Mouse (Mus musculus): Measurements from ENCODE around the gene Fbxo36. TPM values are rescaled to one million over a fixed set of nuclear protein-coding genes. Genes with fewer than 3 reads are reported as not detected.

The Fbxo36 gene
- polyA plus RNA-seq, 1 experiment: not detected

DNA sequence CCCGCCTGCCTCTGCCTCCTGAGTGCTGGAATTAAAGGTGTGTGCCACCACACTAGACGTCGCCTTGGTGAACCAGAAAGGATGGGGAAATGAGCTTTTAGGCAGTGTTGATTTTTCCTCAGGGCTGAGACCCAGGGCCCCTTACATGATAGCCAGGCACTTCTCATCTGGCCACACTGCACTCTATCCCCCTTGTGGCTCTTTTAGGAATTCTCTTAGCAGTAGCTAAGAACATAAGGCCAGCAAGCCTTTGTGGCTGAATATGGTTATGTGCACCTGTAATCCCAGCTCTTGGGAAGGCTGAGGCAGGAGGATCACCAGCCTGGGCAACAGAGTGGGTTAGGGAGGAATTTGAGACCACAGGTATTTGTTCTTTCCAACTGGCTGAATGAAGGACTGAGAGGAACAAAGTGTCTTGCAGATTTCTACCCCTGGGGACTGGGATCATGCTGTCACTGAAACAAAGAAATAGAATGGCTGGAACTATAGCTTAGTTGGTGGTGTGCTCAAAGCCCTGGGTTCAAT, 27.1 kb downstream of the Fbxo36 start:
- H3K4me1 ChIP-seq (ENCODE audit: control insufficient read depth, insufficient read depth, low read length): no peaks in the 10 kb centered on the region
- 96% methylated on average over 3 of the region's 3 CpGs for whole genome bisulfite sequencing
- TF ChIP-seq CTCF (IDR thresholded peaks at IDR 0.05; ENCODE audit: insufficient read depth, low read depth, low read length): no peak
- no peak for TF ChIP-seq POLR2A (IDR thresholded peaks at IDR 0.05; ENCODE audit: insufficient read depth, low read depth, low read length)
- no peak overlapping the region for H3K27ac ChIP-seq (ENCODE audit: insufficient read depth, low read depth, low read length)
- H3K4me3 ChIP-seq (ENCODE audit: insufficient read depth, low read depth, low read length): no peak overlapping the region

GRCm38 (mm10) chr1:84868311-84868710, 28.7 kb downstream of the Fbxo36 start:
- no peak overlapping the region for H3K27ac ChIP-seq (ENCODE audit: insufficient read depth, low read depth, low read length)
- H3K4me3 ChIP-seq (ENCODE audit: insufficient read depth, low read depth, low read length): no peak overlapping the region
- no peaks in the 10 kb centered on the region for H3K4me1 ChIP-seq (ENCODE audit: control insufficient read depth, insufficient read depth, low read length)
- TF ChIP-seq CTCF (IDR thresholded peaks at IDR 0.05; ENCODE audit: insufficient read depth, low read depth, low read length): no peak
- TF ChIP-seq POLR2A (IDR thresholded peaks at IDR 0.05; ENCODE audit: insufficient read depth, low read depth, low read length): no peak

GRCm38 (mm10) chr1:84868841-84869240, 29.2 kb downstream of the Fbxo36 start:
- Histone ChIP-seq H3K4me1 (ENCODE audit: control insufficient read depth, insufficient read depth, low read length) (no peaks in the 10 kb centered on the region), H3K27ac (ENCODE audit: insufficient read depth, low read depth, low read length) (no peak overlapping the region), H3K4me3 (ENCODE audit: insufficient read depth, low read depth, low read length) (no peak overlapping the region)
- TF ChIP-seq CTCF (IDR thresholded peaks at IDR 0.05; ENCODE audit: insufficient read depth, low read depth, low read length) (no peak), POLR2A (IDR thresholded peaks at IDR 0.05; ENCODE audit: insufficient read depth, low read depth, low read length) (no peak)
- 80% methylated on average over 4 of the region's 4 CpGs for WGBS

GRCm38 (mm10) chr1:84869498-84869897, 29.9 kb downstream of the Fbxo36 start:
- Histone ChIP-seq H3K4me3 (ENCODE audit: insufficient read depth, low read depth, low read length) (no peak overlapping the region), H3K4me1 (ENCODE audit: control insufficient read depth, insufficient read depth, low read length) (no peaks in the 10 kb centered on the region), H3K27ac (ENCODE audit: insufficient read depth, low read depth, low read length) (no peak overlapping the region)
- TF ChIP-seq CTCF (IDR thresholded peaks at IDR 0.05; ENCODE audit: insufficient read depth, low read depth, low read length) (no peak), POLR2A (IDR thresholded peaks at IDR 0.05; ENCODE audit: insufficient read depth, low read depth, low read length) (no peak)
- 53% methylated on average over 7 of the region's 7 CpGs for WGBS

- 71% methylated on average over 6 of the region's 6 CpGs for WGBS
- TF ChIP-seq POLR2A (IDR thresholded peaks at IDR 0.05; ENCODE audit: insufficient read depth, low read depth, low read length) (no peak), CTCF (IDR thresholded peaks at IDR 0.05; ENCODE audit: insufficient read depth, low read depth, low read length) (no peak)
- H3K4me1 ChIP-seq (ENCODE audit: control insufficient read depth, insufficient read depth, low read length): no peaks in the 10 kb centered on the region
- H3K4me3 ChIP-seq (ENCODE audit: insufficient read depth, low read depth, low read length): no peak overlapping the region
- no peak overlapping the region for H3K27ac ChIP-seq (ENCODE audit: insufficient read depth, low read depth, low read length)
These were observed 31.5 kb downstream of the Fbxo36 start for GRCm38 (mm10) chr1:84871131-84871530.

- H3K4me3 ChIP-seq (ENCODE audit: insufficient read depth, low read depth, low read length): no peak overlapping the region
- H3K27ac ChIP-seq (ENCODE audit: insufficient read depth, low read depth, low read length): no peak overlapping the region
- no peak for TF ChIP-seq CTCF (IDR thresholded peaks at IDR 0.05; ENCODE audit: insufficient read depth, low read depth, low read length)
- TF ChIP-seq POLR2A (IDR thresholded peaks at IDR 0.05; ENCODE audit: insufficient read depth, low read depth, low read length): no peak
- WGBS: 66% methylated on average over 3 of the region's 3 CpGs
- H3K4me1 ChIP-seq (ENCODE audit: control insufficient read depth, insufficient read depth, low read length): no peaks in the 10 kb centered on the region
These were observed 32.5 kb downstream of the Fbxo36 start for GRCm38 (mm10) chr1:84872105-84872504.

DNA sequence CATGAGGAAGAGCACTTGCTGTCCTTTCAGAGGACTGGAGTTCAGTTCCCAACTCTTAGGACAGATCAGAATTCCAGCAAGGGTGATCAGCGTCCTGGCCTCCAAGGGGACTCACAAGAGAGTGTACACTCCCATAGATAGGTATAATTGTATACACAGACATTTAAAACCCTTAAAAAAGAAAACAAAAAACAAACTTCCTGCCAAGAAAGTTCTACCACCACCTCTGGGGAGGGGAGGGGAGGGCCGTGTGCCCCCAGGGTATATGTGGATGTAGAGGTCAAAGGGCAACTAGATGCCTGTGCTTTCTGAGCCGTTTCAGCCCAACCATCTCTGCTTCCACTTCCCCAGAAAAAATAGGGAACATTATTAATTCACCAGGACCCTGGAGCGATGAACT, 33.3 kb downstream of the Fbxo36 start:
- WGBS: 75% methylated on average over 4 of the region's 4 CpGs
- Histone ChIP-seq H3K4me1 (ENCODE audit: control insufficient read depth, insufficient read depth, low read length) (no peaks in the 10 kb centered on the region), H3K4me3 (ENCODE audit: insufficient read depth, low read depth, low read length) (no peak overlapping the region), H3K27ac (ENCODE audit: insufficient read depth, low read depth, low read length) (no peak overlapping the region)
- TF ChIP-seq POLR2A (IDR thresholded peaks at IDR 0.05; ENCODE audit: insufficient read depth, low read depth, low read length) (no peak), CTCF (IDR thresholded peaks at IDR 0.05; ENCODE audit: insufficient read depth, low read depth, low read length) (no peak)

DNA sequence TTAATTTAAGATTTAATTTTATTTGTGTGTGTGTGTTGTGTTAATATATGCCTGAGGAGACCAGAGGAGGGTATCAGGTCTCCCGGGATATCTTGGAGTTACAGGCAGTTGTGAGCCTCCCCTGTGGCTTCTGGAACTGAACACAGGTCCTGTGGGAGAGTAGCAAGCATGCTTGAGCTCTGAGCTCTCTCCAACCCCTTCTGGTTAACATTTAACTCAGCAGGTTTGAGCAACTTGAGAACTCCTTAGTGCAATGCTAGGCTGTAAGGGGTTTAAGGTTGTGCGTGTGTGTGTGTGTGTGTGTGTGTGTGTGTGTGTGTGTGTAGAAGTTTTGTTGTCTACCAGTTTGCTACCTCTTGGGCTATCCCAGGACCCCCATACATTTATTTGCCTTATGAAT, 37.9 kb downstream of the Fbxo36 start:
- TF ChIP-seq POLR2A (IDR thresholded peaks at IDR 0.05; ENCODE audit: insufficient read depth, low read depth, low read length) (no peak), CTCF (IDR thresholded peaks at IDR 0.05; ENCODE audit: insufficient read depth, low read depth, low read length) (no peak)
- Histone ChIP-seq H3K27ac (ENCODE audit: insufficient read depth, low read depth, low read length) (no peak overlapping the region), H3K4me1 (ENCODE audit: control insufficient read depth, insufficient read depth, low read length) (peaks cover 9% of the 10 kb centered on the region), H3K4me3 (ENCODE audit: insufficient read depth, low read depth, low read length) (no peak overlapping the region)
- WGBS: 94% methylated on average over 2 of the region's 2 CpGs

GRCm38 (mm10) chr1:84879571-84880120, 40.0 kb downstream of the Fbxo36 start:
- 95% methylated on average over 8 of the region's 8 CpGs for WGBS
- Histone ChIP-seq H3K4me1 (ENCODE audit: control insufficient read depth, insufficient read depth, low read length) (peaks cover 17% of the 10 kb centered on the region), H3K27ac (ENCODE audit: insufficient read depth, low read depth, low read length) (no peak overlapping the region), H3K4me3 (ENCODE audit: insufficient read depth, low read depth, low read length) (no peak overlapping the region)
- no peak for TF ChIP-seq POLR2A (IDR thresholded peaks at IDR 0.05; ENCODE audit: insufficient read depth, low read depth, low read length)
- TF ChIP-seq CTCF (IDR thresholded peaks at IDR 0.05; ENCODE audit: insufficient read depth, low read depth, low read length): no peak

Data from olfactory bulb, adult 2 months (tissue).